Mouse (Mus musculus) MEL (cell line): ENCODE results near the gene Gadd45g. TPM values are rescaled to one million over a fixed set of nuclear protein-coding genes. Genes with fewer than 3 reads are reported as not detected.
A peak's percentile ranks its signal among the peaks of the same experiment; 100 is the strongest.

ENCODE experiments used
- DNase-seq: peaks from one replicate; pipeline ENCODE4 v3.0.0; 2011; ENCODE audit warnings: low read depth, low spot score
- H3K27ac ChIP-seq: 2 replicates; pipeline ENCODE4 v1.5.1; 2012; ENCODE audit warnings: low read depth, mild to moderate bottlenecking, control low read depth, low read length, moderate library complexity; ENCODE audit not compliant: control insufficient read depth
- H3K27me3 ChIP-seq, 2 experiments: fragments of 150-350 bp in 1 of 2; sonication (generic) in 1 of 2; 2 replicates each; pipeline ENCODE4 v1.6.1; 2012; ENCODE audit warnings: low read length in 2 of 2, mild to moderate bottlenecking in 2 of 2, improper control_type of control experiment in 1 of 2, moderate library complexity in 1 of 2; ENCODE audit not compliant: insufficient read depth in 2 of 2, control insufficient read depth in 1 of 2
- H3K36me3 ChIP-seq, 2 experiments: 2 replicates each; pipeline ENCODE4 v1.6.1; 2012 to 2014; ENCODE audit warnings: low read length in 2 of 2, improper control_type of control experiment in 1 of 2, inconsistent platforms in 1 of 2, mild to moderate bottlenecking in 1 of 2; ENCODE audit not compliant: insufficient read depth in 2 of 2, control insufficient read depth in 1 of 2
- H3K4me1 ChIP-seq, 2 experiments: fragments of 150-350 bp in 1 of 2; sonication (generic) in 1 of 2; 2 replicates each; pipeline ENCODE4 v1.6.1; 2012; ENCODE audit warnings: low read length in 2 of 2, improper control_type of control experiment in 1 of 2, mild to moderate bottlenecking in 1 of 2; ENCODE audit not compliant: insufficient read depth in 2 of 2, control insufficient read depth in 1 of 2
- H3K4me3 ChIP-seq, 2 experiments: fragments of 150-350 bp in 1 of 2; sonication (generic) in 1 of 2; 2 replicates each; pipeline ENCODE4 v1.5.1; 2012; ENCODE audit warnings: low read depth in 2 of 2, low read length in 2 of 2, mild to moderate bottlenecking in 2 of 2, moderate library complexity in 2 of 2, control low read depth in 1 of 2, improper control_type of control experiment in 1 of 2; ENCODE audit not compliant: control insufficient read depth in 1 of 2, insufficient read depth in 1 of 2
- H3K79me2 ChIP-seq: 2 replicates; pipeline ENCODE4 v1.6.1; 2012; ENCODE audit warnings: mild to moderate bottlenecking, low read length, moderate library complexity; ENCODE audit not compliant: control insufficient read depth, poor library complexity, insufficient read depth
- H3K9ac ChIP-seq: 2 replicates; pipeline ENCODE4 v1.6.1; 2012; ENCODE audit warnings: low read depth, mild to moderate bottlenecking, control low read depth, low read length, moderate library complexity; ENCODE audit not compliant: control insufficient read depth, poor library complexity, severe bottlenecking
- H3K9me3 ChIP-seq: fragments of 150-350 bp; sonication (generic); replicated peaks from 2 replicates; pipeline ENCODE4 v1.6.1; 2012; ENCODE audit warnings: mild to moderate bottlenecking, low read length, improper control_type of control experiment, moderate library complexity; ENCODE audit not compliant: insufficient read depth
- CTCF ChIP-seq, 3 experiments: IDR thresholded peaks in 2 of 3; conservative IDR thresholded peaks in 1 of 3; 2 replicates each; pipeline ENCODE4 v1.5.1; 2011 to 2012; ENCODE audit warnings: low read length in 3 of 3, low read depth in 2 of 3, mild to moderate bottlenecking in 2 of 3, improper control_type of control experiment in 1 of 3, inconsistent platforms in 1 of 3, mixed read lengths in 1 of 3, moderate library complexity in 1 of 3; ENCODE audit not compliant: control insufficient read depth in 1 of 3, insufficient read depth in 1 of 3, poor library complexity in 1 of 3, severe bottlenecking in 1 of 3
- E2F4 ChIP-seq: IDR thresholded peaks from 2 replicates; pipeline ENCODE4 v1.6.1; 2011; ENCODE audit warnings: low read depth, low read length, improper control_type of control experiment, borderline replicate concordance
- EP300 ChIP-seq, 2 experiments: IDR thresholded peaks; 2 replicates each; pipeline ENCODE4 v1.6.1; 2011; ENCODE audit warnings: improper control_type of control experiment in 2 of 2, low read length in 2 of 2, low read depth in 1 of 2, mild to moderate bottlenecking in 1 of 2
- ETS1 ChIP-seq: IDR thresholded peaks from 2 replicates; pipeline ENCODE4 v1.6.1; 2012; ENCODE audit warnings: low read depth, mild to moderate bottlenecking, inconsistent platforms, low read length, improper control_type of control experiment, moderate library complexity
- GABPA ChIP-seq: IDR thresholded peaks from 2 replicates; pipeline ENCODE4 v1.6.1; 2012; ENCODE audit warnings: low read depth, mild to moderate bottlenecking, inconsistent platforms, low read length, improper control_type of control experiment, moderate library complexity
- JUND ChIP-seq: IDR thresholded peaks from 2 replicates; pipeline ENCODE4 v1.6.1; 2011; ENCODE audit warnings: low read depth, mild to moderate bottlenecking, improper control_type of control experiment, low read length
- KAT2A ChIP-seq: conservative IDR thresholded peaks from 2 replicates; pipeline ENCODE4 v1.6.1; 2012; ENCODE audit warnings: low read depth, low read length, improper control_type of control experiment, inconsistent platforms
- MAFK ChIP-seq: IDR thresholded peaks from 2 replicates; pipeline ENCODE4 v1.6.1; 2011; ENCODE audit warnings: low read depth, mild to moderate bottlenecking, low read length, improper control_type of control experiment, borderline replicate concordance
- MAX ChIP-seq: IDR thresholded peaks from 2 replicates; pipeline ENCODE4 v1.6.1; 2011; ENCODE audit warnings: low read length, improper control_type of control experiment
- MAZ ChIP-seq: IDR thresholded peaks from 2 replicates; pipeline ENCODE4 v1.6.1; 2012; ENCODE audit warnings: low read depth, mild to moderate bottlenecking, inconsistent platforms, low read length, improper control_type of control experiment
- MYB ChIP-seq: IDR thresholded peaks from 2 replicates; pipeline ENCODE4 v1.6.1; 2011; ENCODE audit warnings: mild to moderate bottlenecking, low read depth, low read length, improper control_type of control experiment
- NELFE ChIP-seq: IDR thresholded peaks from 2 replicates; pipeline ENCODE4 v1.6.1; 2011; ENCODE audit warnings: low read depth, low read length, improper control_type of control experiment
- POLR2A ChIP-seq, 2 experiments: IDR thresholded peaks; 2 replicates each; pipeline ENCODE4 v1.6.1; 2011 to 2012; ENCODE audit warnings: low read length in 2 of 2, mild to moderate bottlenecking in 2 of 2, control low read depth in 1 of 2, improper control_type of control experiment in 1 of 2, low read depth in 1 of 2, moderate library complexity in 1 of 2; ENCODE audit not compliant: control insufficient read depth in 1 of 2, insufficient read depth in 1 of 2, poor library complexity in 1 of 2
- POLR2AphosphoS5 ChIP-seq: IDR thresholded peaks from 2 replicates; pipeline ENCODE4 v1.6.1; 2012; ENCODE audit warnings: low read depth, borderline replicate concordance, mild to moderate bottlenecking, inconsistent platforms, low read length, moderate library complexity, mixed read lengths
- RCOR1 ChIP-seq: IDR thresholded peaks from 2 replicates; pipeline ENCODE4 v1.6.1; 2012; ENCODE audit warnings: low read depth, mild to moderate bottlenecking, inconsistent platforms, low read length, improper control_type of control experiment
- SIN3A ChIP-seq: IDR thresholded peaks from 2 replicates; pipeline ENCODE4 v1.6.1; 2012; ENCODE audit warnings: low read length, improper control_type of control experiment, inconsistent platforms
- SMC3 ChIP-seq: IDR thresholded peaks from 2 replicates; pipeline ENCODE4 v1.6.1; 2011; ENCODE audit warnings: low read depth, low read length, improper control_type of control experiment
- TAL1 ChIP-seq: IDR thresholded peaks from 2 replicates; pipeline ENCODE4 v1.6.1; 2012; ENCODE audit warnings: mild to moderate bottlenecking, inconsistent platforms, low read length, moderate library complexity, mixed read lengths
- TCF12 ChIP-seq: IDR thresholded peaks from 2 replicates; pipeline ENCODE4 v1.6.1; 2014; ENCODE audit warnings: low read depth, mild to moderate bottlenecking, inconsistent platforms, low read length, improper control_type of control experiment, moderate library complexity
- UBTF ChIP-seq: IDR thresholded peaks from 2 replicates; pipeline ENCODE4 v1.6.1; 2012; ENCODE audit warnings: low read depth, mild to moderate bottlenecking, inconsistent platforms, low read length, improper control_type of control experiment, moderate library complexity, borderline replicate concordance; ENCODE audit not compliant: insufficient read depth
- USF1 ChIP-seq: IDR thresholded peaks from 2 replicates; pipeline ENCODE4 v1.6.1; 2014; ENCODE audit warnings: low read depth, mild to moderate bottlenecking, inconsistent platforms, low read length, improper control_type of control experiment, moderate library complexity
- ZC3H11A ChIP-seq: IDR thresholded peaks from 2 replicates; pipeline ENCODE4 v1.6.1; 2012; ENCODE audit warnings: low read depth, mild to moderate bottlenecking, inconsistent platforms, low read length, improper control_type of control experiment
- ZKSCAN1 ChIP-seq: IDR thresholded peaks from 2 replicates; pipeline ENCODE4 v1.6.1; 2012; ENCODE audit warnings: low read depth, mild to moderate bottlenecking, inconsistent platforms, low read length, improper control_type of control experiment, moderate library complexity
- ZNF384 ChIP-seq: IDR thresholded peaks from 2 replicates; pipeline ENCODE4 v1.6.1; 2012; ENCODE audit warnings: low read depth, mild to moderate bottlenecking, inconsistent platforms, low read length, improper control_type of control experiment
- polyA plus RNA-seq, 2 experiments: library from polyadenylated mRNA; stranded (reverse) in 1 of 2; unstranded in 1 of 2; fragments of >175 nt in 1 of 2; fragments of >200 nt in 1 of 2; gene quantifications; 2 replicates each; pipeline versions ENCODE4 v1.2.1 to v1.2.4; 2012; ENCODE audit warnings: low replicate concordance in 2 of 2, low read depth in 1 of 2; ENCODE audit not compliant: insufficient read length in 2 of 2, insufficient read depth in 1 of 2, missing spikeins in 1 of 2
- total RNA-seq: library from RNA; depleted of rRNA; stranded (reverse); fragments of 300-350 nt; gene quantifications from 2 replicates; pipeline ENCODE4 v1.2.3, GENCODE M21; 2012

Gene Gadd45g
- total and polyA plus RNA-seq, 3 experiments = 7.2 to 11.0 TPM; not detected in 1

DNA sequence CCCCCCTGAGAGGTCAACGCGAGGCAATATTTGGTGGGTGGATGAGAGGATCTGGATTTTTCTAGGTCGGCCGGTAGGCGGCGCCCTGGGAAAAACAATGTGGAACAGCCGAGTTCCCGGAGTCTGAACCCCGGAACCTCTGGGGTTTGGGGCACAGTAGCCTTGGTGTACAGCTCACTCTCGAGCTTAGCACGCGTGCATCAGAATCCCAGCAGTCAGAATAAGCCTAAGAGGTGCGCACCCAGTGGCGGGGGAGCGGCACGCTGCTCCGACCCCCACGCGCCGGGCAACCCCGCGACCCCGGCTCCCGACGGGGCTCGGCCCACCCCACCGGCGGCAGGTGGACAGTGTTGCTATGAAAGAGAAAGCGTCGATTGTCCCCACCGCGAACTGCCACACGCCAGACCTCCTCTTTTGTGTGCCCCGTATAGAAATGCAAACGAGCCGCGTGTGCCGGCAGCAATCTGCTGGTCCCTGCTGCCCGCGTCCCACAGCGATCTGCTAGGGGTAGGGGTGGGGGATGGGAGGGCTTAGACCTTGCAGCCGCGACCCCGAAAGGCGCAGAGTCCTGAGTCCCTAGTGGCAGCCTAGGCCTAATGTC is 787 bp upstream of the Gadd45g start (continued):
- TF ChIP-seq ZNF384 (no peak), ETS1 (0 out of 2 replicates have a peak, but pooled peaks have one; percentile 27)

DNA sequence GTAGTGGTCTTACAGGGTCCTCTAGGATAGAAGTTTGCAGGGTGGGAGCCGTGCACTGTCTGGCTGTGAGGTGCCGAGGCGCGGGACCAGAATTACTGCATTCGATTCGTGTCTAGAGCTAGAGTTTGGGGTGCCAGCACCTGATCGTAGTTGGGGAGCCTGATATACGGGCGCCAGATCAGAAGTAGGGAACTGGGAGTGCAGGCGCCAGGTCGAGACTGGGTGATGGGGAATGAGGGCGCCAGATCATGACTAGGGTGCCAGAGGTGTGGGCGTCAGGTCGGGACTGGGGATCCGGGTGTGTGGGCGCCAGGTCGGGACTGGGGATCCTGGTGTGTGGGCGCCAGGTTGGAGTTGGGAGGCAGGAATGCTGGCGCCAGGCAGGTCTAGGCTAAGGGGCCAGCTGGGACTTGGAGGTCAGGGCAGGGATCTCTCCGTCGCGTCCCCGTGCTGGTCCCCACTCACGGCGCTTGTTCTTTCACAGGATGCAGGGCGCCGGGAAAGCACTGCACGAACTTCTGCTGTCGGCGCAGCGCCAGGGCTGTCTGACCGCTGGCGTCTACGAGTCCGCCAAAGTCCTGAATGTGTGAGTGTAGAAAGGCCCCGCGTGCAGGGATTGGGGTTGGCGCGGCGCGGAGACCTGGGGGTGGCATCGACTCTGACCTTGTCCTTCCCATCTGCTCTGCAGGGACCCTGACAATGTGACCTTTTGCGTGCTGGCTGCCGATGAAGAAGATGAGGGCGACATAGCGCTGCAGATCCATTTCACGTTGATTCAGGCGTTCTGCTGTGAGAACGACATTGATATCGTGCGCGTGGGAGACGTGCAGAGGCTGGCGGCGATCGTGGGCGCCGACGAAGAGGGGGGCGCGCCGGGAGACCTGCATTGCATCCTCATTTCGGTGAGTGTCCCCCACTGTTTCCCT is 653 bp downstream of the Gadd45g start:
- Histone ChIP-seq H3K9me3 (no peaks in the 10 kb centered on the region), H3K9ac (peak overlapping the region; percentile 88), H3K36me3 (peaks cover 0 to 6% of the 10 kb centered on the region in 2 experiments; a peak in 2 of 4 replicates), H3K4me1 (peaks cover 3 to 23% of the 10 kb centered on the region in 2 experiments)
- TF ChIP-seq USF1 (no peak), MAX (0 out of 2 replicates have a peak, but pooled peaks have one; percentile 38), UBTF (0 out of 2 replicates have a peak, but pooled peaks have one; percentile 33), KAT2A (no peak), MYB (no peak), POLR2AphosphoS5 (peak; percentile 59; the same call in 1 of the 2 replicates)
- TF ChIP-seq, all 39 proteins: peak for 3
- H3K27me3 ChIP-seq = no peaks in the 10 kb centered on the region
- H3K4me3 ChIP-seq = peak overlapping the region; percentile 62 to 71
- H3K27ac ChIP-seq = peak overlapping the region; percentile 94
- DNase-seq = peak; percentile 81
- H3K79me2 ChIP-seq = peaks cover 16% of the 10 kb centered on the region

DNA sequence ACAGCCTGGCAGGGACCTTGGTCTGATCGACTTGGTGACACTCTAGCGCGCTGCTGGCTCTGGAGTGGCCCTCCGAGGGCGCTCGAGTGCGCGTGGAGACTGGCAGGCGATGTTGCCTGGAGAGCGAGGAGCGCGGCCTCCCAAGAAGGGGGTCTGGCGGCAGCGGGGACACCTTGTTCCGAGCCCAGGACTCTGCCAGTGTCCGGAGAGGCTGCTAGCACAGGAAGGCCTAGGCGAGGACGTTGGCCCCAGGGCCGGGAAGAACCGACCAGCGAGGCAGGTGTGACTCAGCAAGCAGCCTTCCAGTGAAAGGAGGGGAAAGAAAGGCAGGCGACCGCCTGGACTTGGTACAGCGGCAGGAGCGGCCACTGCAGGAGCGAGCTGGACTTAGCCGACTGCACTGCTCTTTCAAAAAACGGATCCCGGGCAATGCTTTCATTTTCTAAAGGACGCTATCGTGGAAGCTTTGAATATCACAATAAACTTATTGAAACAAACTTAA is 1.6 kb downstream of the Gadd45g start:
- Histone ChIP-seq H3K27ac (peak overlapping the region; percentile 94), H3K4me3 (peak overlapping the region; percentile 62 to 71), H3K36me3 (peaks cover 0 to 5% of the 10 kb centered on the region in 2 experiments; a peak in 2 of 4 replicates), H3K4me1 (peaks cover 0 to 14% of the 10 kb centered on the region in 2 experiments; a peak in 2 of 4 replicates), H3K9ac (peak overlapping the region; percentile 88), H3K27me3 (no peaks in the 10 kb centered on the region), H3K79me2 (peaks cover 16% of the 10 kb centered on the region), H3K9me3 (no peaks in the 10 kb centered on the region)
- no peak for TF ChIP-seq GABPA
- TF ChIP-seq MAZ = no peak
- no peak for TF ChIP-seq ZC3H11A
- no peak for TF ChIP-seq TCF12
- no peak for TF ChIP-seq MYB
- no peak for TF ChIP-seq SIN3A
- 0 out of 2 replicates have a peak, but pooled peaks have one; percentile 63 for TF ChIP-seq UBTF
- TF ChIP-seq EP300 (IDR thresholded peaks at IDR 0.05; ENCODE audit: low read depth in 1 of 2, low read length in 2 of 2) = no peak
- no peak for TF ChIP-seq SMC3
- no peak for TF ChIP-seq ZNF384
- TF ChIP-seq MAX = no peak
- no peak for TF ChIP-seq TAL1
- TF ChIP-seq JUND = no peak
- TF ChIP-seq NELFE = no peak
- TF ChIP-seq CTCF (IDR thresholded peaks at IDR 0.05 in 2 of 3, conservative IDR thresholded peaks at IDR 0.05 in 1 of 3; ENCODE audit: control insufficient read depth in 1 of 3, insufficient read depth in 1 of 3, low read depth in 2 of 3, low read length in 3 of 3, poor library complexity in 1 of 3, severe bottlenecking in 1 of 3) = peak in 2 of 3 experiments; percentile 52 to 60; a peak in 5 of 6 replicates
- TF ChIP-seq POLR2A (IDR thresholded peaks at IDR 0.05; ENCODE audit: control insufficient read depth in 1 of 2, insufficient read depth in 1 of 2, low read depth in 1 of 2, low read length in 2 of 2, poor library complexity in 1 of 2) = peak; percentile 26 to 34; a peak in 1 of 4 replicates
- no peak for TF ChIP-seq E2F4
- TF ChIP-seq RCOR1 = no peak
- TF ChIP-seq MAFK = no peak
- TF ChIP-seq ZKSCAN1 = no peak
- peak; percentile 85 for DNase-seq
